24 mouse cellular contexts compared by ENCODE assay signal in the genomic region with DNA sequence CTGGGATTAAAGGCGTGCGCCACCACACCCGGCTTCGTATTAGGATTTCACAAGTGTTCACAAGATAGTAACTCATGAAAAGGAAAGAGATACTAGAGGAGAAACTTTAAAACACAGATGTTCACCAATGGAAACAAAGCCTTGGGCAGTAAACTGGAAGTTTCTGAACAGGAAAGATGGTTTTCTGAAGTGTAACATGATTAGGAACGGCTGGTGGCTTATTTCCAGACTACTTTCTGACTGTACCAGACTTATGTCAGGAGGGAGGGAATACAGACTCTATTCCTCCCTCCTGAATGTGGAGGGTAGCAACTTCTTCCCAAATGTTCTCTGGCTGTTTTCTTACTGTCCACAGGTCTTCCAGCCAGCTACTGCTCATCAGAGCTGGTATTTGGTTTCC.
DNase-seq lines count a peak whose midpoint lies in the region; ATAC-seq and TF ChIP-seq lines count a peak whose summit lies in the region.
"Had no signal": no experiment of that assay in that cellular context is flagged by ENCODE, and none has a peak within 500 bp of the region (broad histone marks: within the 10 kb centered on the region; RNA-seq: fewer than 3 reads in every experiment).

No protein-coding gene starts in this region.

- H3K27me3 ChIP-seq in lung, embryonic 14.5 days (ENCODE audit: insufficient read depth, low read length), result no peaks in the 10 kb centered on the region
- H3K27me3 ChIP-seq in lung, postnatal 0 days (replicated peaks; ENCODE audit: insufficient read depth, low read length), result no peaks in the 10 kb centered on the region
- H3K27me3 ChIP-seq: CH12.LX; embryonic facial prominence, embryonic 12.5 days; forebrain, embryonic 13.5 days; forebrain, embryonic 15.5 days; Patski had no signal

- DNase-seq in lung, embryonic 14.5 days, result peak; percentile 78
- DNase-seq in lung, postnatal 14 days, result no peak
- DNase-seq in lung, postnatal 0 days (ENCODE audit: low spot score), result peak; percentile 50
- no peak for DNase-seq in lung, adult 18-20 months
- peak; percentile 16 for DNase-seq in lung, postnatal 25 days (ENCODE audit: low spot score)
- no peak for DNase-seq in kidney, adult 8-10 months
- DNase-seq: adrenal gland, adult 8-10 months; adrenal gland, postnatal 14 days; adrenal gland, postnatal 36 days; B cell, adult 2 months; cerebellum, adult 11-12 months; cerebellum, adult 2 months; cerebellum, adult 9-10 months; cerebellum, postnatal 10 days; cerebellum, postnatal 25 days had no signal

- no peak for TF ChIP-seq CTCF in lung, embryonic 14.5 days (IDR thresholded peaks at IDR 0.05; ENCODE audit: low read depth)
- no peak for TF ChIP-seq CTCF in lung, postnatal 0 days (IDR thresholded peaks at IDR 0.05)

- no peak overlapping the region for H3K4me3 ChIP-seq in lung, embryonic 14.5 days (ENCODE audit: low read depth, low read length)
- H3K4me3 ChIP-seq in lung, postnatal 0 days (ENCODE audit: low read depth, low read length), result no peak overlapping the region
- H3K4me3 ChIP-seq: embryonic facial prominence, embryonic 10.5 days; embryonic facial prominence, embryonic 12.5 days; forebrain, embryonic 13.5 days; forebrain, embryonic 15.5 days had no signal

- no peak for ATAC-seq in lung, embryonic 14.5 days (ENCODE audit: insufficient read depth)
- no peak for ATAC-seq in lung, postnatal 0 days
- ATAC-seq: activated CD4-positive, CD25-positive, alpha-beta regulatory T cell, adult 4 months; CD4-positive, CD25-positive, alpha-beta regulatory T cell, adult 4 months; forebrain, embryonic 13.5 days; forebrain, embryonic 15.5 days; Patski had no signal

- H3K27ac ChIP-seq in lung, embryonic 14.5 days (ENCODE audit: low read depth), result no peak overlapping the region
- H3K27ac ChIP-seq in lung, postnatal 0 days (ENCODE audit: low read length), result no peak overlapping the region
- H3K27ac ChIP-seq: embryonic facial prominence, embryonic 10.5 days; embryonic facial prominence, embryonic 12.5 days; forebrain, embryonic 13.5 days; forebrain, embryonic 15.5 days had no signal

- peaks cover 8% of the 10 kb centered on the region; the same call in 1 of the 2 replicates for H3K4me1 ChIP-seq in lung, embryonic 14.5 days (ENCODE audit: insufficient read depth)
- no peaks in the 10 kb centered on the region; the same call in 1 of the 2 replicates for H3K4me1 ChIP-seq in lung, postnatal 0 days (ENCODE audit: insufficient read depth, low read depth, low read length)
- H3K4me1 ChIP-seq: embryonic facial prominence, embryonic 12.5 days; forebrain, embryonic 15.5 days had no signal

- TF ChIP-seq EP300 in lung, postnatal 0 days (IDR thresholded peaks at IDR 0.05), result no peak

- WGBS in lung, embryonic 14.5 days, result 83% methylated on average over 5 of the region's 5 CpGs
- 74% methylated on average over 5 of the region's 5 CpGs for WGBS in lung, postnatal 0 days

- H3K9ac ChIP-seq in lung, embryonic 14.5 days, result no peak overlapping the region
- H3K9ac ChIP-seq in lung, postnatal 0 days (replicated peaks; ENCODE audit: low read depth), result no peak overlapping the region
- H3K9ac ChIP-seq: embryonic facial prominence, embryonic 12.5 days; forebrain, embryonic 13.5 days; forebrain, embryonic 15.5 days had no signal

- H3K36me3 ChIP-seq in lung, embryonic 14.5 days (ENCODE audit: insufficient read depth), result no peaks in the 10 kb centered on the region
- H3K36me3 ChIP-seq in lung, postnatal 0 days (ENCODE audit: insufficient read depth, low read length), result no peaks in the 10 kb centered on the region
- H3K36me3 ChIP-seq: embryonic facial prominence, embryonic 10.5 days; embryonic facial prominence, embryonic 12.5 days; forebrain, embryonic 15.5 days had no signal

- H3K9me3 ChIP-seq in lung, embryonic 14.5 days (ENCODE audit: low read depth, low read length), result no peaks in the 10 kb centered on the region
- no peaks in the 10 kb centered on the region for H3K9me3 ChIP-seq in lung, postnatal 0 days (ENCODE audit: low read length)
- H3K9me3 ChIP-seq: embryonic facial prominence, embryonic 10.5 days; embryonic facial prominence, embryonic 12.5 days; forebrain, embryonic 13.5 days; forebrain, embryonic 15.5 days; G1E had no signal

- H3K4me2 ChIP-seq in lung, embryonic 14.5 days, result no peak overlapping the region
- no peak overlapping the region for H3K4me2 ChIP-seq in lung, postnatal 0 days (replicated peaks; ENCODE audit: low read depth, low read length)
- H3K4me2 ChIP-seq: embryonic facial prominence, embryonic 12.5 days; forebrain, embryonic 13.5 days; forebrain, embryonic 15.5 days had no signal

Comparison
In these comparisons a context has a peak if more than half of its experiments do, and no peak if none do; other contexts are left out.
1. DNase-seq: peak in lung, embryonic 14.5 days (single experiment), lung, postnatal 0 days (single experiment) and lung, postnatal 25 days (single experiment); none in lung, postnatal 14 days (single experiment), lung, adult 18-20 months (0 of 2) and kidney, adult 8-10 months (0 of 2).